ENCODE assay signal across 32 mouse cellular contexts in genomic region chr14:54998680-54999079, GRCm38 (mm10). TPM values are rescaled to one million over a fixed set of nuclear protein-coding genes. Genes with fewer than 3 reads are reported as not detected.
"Had no signal": no experiment of that assay in that cellular context is flagged by ENCODE, and none has a peak within 500 bp of the region (broad histone marks: within the 10 kb centered on the region; RNA-seq: fewer than 3 reads in every experiment).

No protein-coding gene starts in this region.

- ATAC-seq: midbrain, embryonic 16.5 days had no signal

- H3K9me3 ChIP-seq: kidney, embryonic 15.5 days; liver, embryonic 13.5 days; midbrain, embryonic 12.5 days; neural tube, embryonic 13.5 days; stomach, embryonic 15.5 days had no signal

- H3K36me3 ChIP-seq: kidney, embryonic 15.5 days; liver, embryonic 13.5 days; midbrain, embryonic 12.5 days; neural tube, embryonic 13.5 days; stomach, embryonic 15.5 days had no signal

- H3K4me3 ChIP-seq: kidney, embryonic 15.5 days; left cerebral cortex, adult 2 months; liver, embryonic 13.5 days; midbrain, embryonic 12.5 days; myocyte; neural tube, embryonic 13.5 days; stomach, embryonic 15.5 days had no signal

- H3K27me3 ChIP-seq: kidney, embryonic 15.5 days; midbrain, embryonic 12.5 days; neural tube, embryonic 13.5 days; stomach, embryonic 15.5 days had no signal

- H3K9ac ChIP-seq: kidney, embryonic 15.5 days; liver, embryonic 13.5 days; midbrain, embryonic 12.5 days; neural tube, embryonic 13.5 days; stomach, embryonic 15.5 days had no signal

- H3K27ac ChIP-seq: kidney, embryonic 15.5 days; left cerebral cortex, adult 2 months; liver, embryonic 13.5 days; midbrain, embryonic 12.5 days; neural tube, embryonic 13.5 days; stomach, embryonic 15.5 days had no signal

- H3K4me2 ChIP-seq: kidney, embryonic 15.5 days; liver, embryonic 13.5 days; midbrain, embryonic 12.5 days; neural tube, embryonic 13.5 days; stomach, embryonic 15.5 days had no signal

- DNase-seq: kidney, postnatal 10 days; kidney, postnatal 36 days; layer of hippocampus, postnatal 36 days; liver, embryonic 13.5 days; lung, adult 2 months; lung, postnatal 14 days; lung, postnatal 4 days; retina, postnatal 1 day; right cerebral cortex, postnatal 25 days; spleen, adult 18-20 months; thymus, postnatal 25 days had no signal

RNA-seq across cellular contexts. Expression of gene Myh7, which starts 4.3 kb away (rescaled TPM):
- total RNA-seq: megakaryocyte progenitor cell, adult 5-6 weeks; megakaryocyte-erythroid progenitor cell, adult 5-6 weeks; monocyte, adult 5-6 weeks; neutrophil, adult 5-6 weeks had no signal
- polyA plus RNA-seq: liver, adult 2 months had no signal

RNA-seq across cellular contexts. Expression of gene Gm17428, which starts 21.9 kb away (rescaled TPM):
- total RNA-seq: layer of hippocampus, adult 8-10 months; layer of hippocampus, postnatal 10 days; layer of hippocampus, postnatal 36 days; left cerebral cortex, adult 2 months; left cerebral cortex, postnatal 10 days; left cerebral cortex, postnatal 36 days; liver, adult 2 months; megakaryocyte progenitor cell, adult 5-6 weeks; megakaryocyte-erythroid progenitor cell, adult 5-6 weeks; monocyte, adult 5-6 weeks; neutrophil, adult 5-6 weeks had no signal
- polyA plus RNA-seq: kidney, embryonic 15.5 days; limb, embryonic 11.5 days; limb, embryonic 14.5 days; liver, adult 2 months; liver, embryonic 13.5 days; liver, embryonic 16.5 days; lung, adult 2 months; lung, embryonic 16.5 days; midbrain, embryonic 12.5 days; midbrain, embryonic 16.5 days; myocyte; neural tube, embryonic 13.5 days; stomach, embryonic 15.5 days; thymus, postnatal 0 days had no signal

RNA-seq across cellular contexts. Expression of gene Myh6, which starts 32.0 kb away (rescaled TPM):
- total RNA-seq: liver, adult 2 months; megakaryocyte progenitor cell, adult 5-6 weeks; megakaryocyte-erythroid progenitor cell, adult 5-6 weeks; monocyte, adult 5-6 weeks; neutrophil, adult 5-6 weeks had no signal
